Mouse (Mus musculus): ENCODE measurements at regions not wholly inside any gene's neighbourhood (a gene's known extent, or its start where the extent isn't known, plus 50 kb on each side); places are given as distances from the start of the nearest gene placed in this dataset.

DNA sequence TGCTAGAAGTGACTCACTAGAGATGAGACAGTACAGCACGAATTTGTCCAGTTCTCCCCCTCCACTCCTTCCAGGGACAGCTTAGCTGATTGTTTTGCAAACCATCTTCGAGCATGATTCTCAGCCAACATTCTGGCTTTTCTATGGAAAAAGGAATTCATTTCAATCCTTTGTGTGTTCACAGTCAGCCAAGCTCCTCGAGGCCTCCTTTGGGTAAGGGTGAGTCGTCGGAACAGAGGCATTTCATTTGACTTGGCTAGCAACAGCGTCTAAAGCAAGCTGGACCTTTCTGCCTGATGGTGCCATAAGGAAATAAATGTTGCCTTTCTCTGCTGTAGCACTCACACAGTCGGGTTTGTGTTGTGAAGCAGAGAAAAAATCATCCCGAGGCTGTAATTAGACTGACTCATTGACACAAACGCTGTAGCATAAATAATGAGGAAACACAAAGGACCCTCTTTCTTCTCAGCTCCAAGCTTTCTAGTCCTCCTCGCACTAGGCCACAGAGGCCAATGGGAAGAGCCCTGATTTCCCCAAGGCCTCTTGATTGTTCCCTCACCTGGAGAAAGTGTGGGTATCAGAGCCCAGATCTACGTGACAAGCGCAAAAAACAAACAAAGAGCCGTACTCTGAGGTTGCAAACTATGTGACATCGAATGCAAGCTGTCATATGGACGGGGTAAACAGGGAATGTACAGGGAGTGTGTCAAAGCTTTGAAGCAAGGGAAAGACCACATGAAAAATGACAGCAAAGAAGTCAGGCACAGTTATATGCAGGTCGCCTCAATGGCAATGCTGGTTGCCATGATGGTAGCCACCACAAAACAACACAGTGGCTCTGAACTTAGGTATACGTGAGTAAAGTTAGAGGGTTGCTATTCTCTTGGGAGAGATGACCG, 232.3 kb downstream of the Rnd3 start:
- DNase-seq, result peak; percentile 5

DNA sequence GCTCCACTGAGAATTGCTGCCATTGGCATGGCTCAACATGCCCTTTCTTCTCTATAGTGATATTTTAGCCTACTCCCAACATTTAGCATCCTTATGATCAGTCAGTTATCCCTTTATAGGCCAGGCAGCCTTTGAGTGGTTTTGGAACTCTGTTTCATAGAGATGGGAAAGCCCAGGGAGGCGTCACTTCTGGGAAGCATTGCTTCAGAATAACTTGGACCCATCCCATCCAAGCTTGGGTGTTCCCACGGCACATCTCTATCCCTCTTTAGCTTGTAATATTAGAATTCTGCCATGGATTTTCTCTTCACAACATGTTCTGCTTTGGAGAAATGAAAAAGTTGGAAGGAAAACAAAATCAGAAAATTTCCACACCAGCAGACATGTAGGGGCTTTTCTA, 233.8 kb downstream of the Rnd3 start:
- DNase-seq, result no peak

- no peak for DNase-seq
Measured at GRCm38 (mm10) chr2:50914176-50914575, 234.7 kb downstream of the Rnd3 start.

- no peak for DNase-seq
Measured at GRCm38 (mm10) chr2:50908762-50909161, 240.1 kb downstream of the Rnd3 start.

- DNase-seq, result no peak
Measured at GRCm38 (mm10) chr2:50902701-50903100, 246.2 kb downstream of the Rnd3 start.

DNA sequence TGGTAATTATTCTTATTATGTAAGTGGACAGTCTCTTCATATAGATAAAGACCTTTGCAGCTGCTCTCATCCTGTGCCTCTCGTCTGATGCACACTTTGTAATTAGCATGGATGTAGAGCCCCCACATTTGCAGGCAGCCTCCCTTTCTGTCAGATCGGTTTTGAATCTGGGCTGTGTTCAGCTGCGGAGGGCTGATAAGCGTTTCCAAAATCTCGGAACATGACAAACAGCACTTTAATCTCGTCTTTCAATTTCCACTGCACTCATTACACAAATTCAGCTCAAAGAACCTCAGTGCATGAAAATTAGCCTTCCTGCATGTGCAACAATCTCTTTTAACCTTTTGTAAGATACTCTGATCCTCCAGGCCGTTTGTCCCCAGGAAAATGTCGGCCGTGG, 246.7 kb downstream of the Rnd3 start:
- no peak for DNase-seq

DNA sequence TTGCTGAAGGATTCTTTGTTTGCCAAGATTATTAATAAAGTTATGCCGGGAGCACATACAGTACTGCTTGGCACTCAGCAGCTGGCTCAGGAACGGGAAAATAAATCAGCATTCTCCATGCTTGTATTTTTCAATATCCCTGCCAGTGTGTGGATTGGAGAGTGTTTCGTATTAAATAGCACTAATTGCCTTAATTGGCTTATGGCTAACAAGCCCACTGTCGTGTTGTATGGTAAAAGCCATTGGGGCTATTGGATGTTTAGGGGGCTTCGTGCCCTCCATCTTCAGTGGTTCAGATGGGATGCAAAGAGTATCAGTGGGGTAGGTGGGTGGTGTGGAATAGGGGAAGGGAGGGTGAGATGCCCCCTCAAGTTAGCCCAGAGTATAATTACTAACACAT, 259.9 kb downstream of the Rnd3 start:
- no peak for DNase-seq

DNA sequence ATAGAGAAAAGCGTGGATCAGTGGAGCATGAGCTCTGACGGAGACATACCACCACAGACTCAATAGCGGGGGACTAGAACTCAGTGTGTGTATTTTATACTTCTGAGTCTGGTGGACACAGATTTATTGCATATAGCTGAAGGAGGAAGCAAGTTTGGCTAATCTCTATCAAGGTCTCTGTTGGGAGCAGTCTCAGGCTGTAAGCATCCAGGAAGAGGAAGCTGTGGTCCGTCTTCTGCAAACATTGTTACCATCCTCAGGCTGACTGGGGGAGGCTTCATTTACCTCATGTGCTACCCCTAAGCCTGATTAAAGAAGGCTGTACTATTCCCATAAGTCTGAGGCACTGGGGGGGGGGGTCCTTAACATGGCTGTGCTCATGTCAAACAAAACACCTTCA, 261.0 kb downstream of the Rnd3 start:
- DNase-seq, result no peak

DNA sequence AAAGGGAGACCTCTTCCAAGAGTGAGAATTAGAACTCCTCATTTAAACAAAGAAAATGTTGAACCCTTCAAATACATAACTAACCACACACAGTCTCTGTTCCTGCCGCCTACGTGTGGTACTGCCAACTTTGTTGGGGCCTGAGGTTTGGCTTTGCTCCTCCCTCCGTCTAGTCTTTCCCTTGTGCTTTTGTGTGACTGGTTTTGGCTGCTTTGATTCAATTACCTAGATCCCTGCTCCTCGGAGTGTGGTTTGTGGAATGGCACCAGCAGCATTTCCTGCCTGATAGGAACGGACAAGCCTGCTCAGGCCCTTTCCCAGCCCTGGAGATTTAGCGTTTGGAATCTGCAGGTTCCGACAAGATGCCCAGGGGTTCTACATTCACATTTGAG, 263.0 kb downstream of the Rnd3 start:
- DNase-seq, result no peak

GRCm38 (mm10) chr2:50885280-50885923, 263.5 kb downstream of the Rnd3 start:
- no peak for DNase-seq

DNA sequence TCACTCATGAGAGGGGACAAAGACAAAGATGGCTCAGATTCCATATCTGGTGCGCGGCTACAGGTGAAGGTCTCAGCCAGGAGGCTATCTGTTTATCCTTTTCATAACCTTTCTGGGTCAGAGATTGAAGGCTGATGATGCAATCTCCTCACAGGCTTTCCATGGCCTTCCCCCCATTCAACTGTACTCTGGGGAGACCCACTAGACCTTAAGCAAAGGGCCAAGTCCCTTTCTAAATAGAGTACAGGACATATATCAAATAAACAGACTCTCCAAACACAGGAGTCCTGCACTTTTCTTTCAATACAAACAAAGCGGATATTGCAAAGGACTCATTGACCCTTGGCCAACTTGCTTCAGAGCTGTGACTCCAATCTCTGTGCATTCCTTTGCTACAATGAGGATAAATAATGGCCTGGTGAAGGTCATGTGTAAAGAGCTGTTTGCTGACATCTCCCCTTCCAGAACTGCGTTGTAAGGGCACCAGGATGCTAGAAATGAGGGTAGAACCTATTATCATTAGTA, 267.3 kb downstream of the Rnd3 start:
- DNase-seq, result no peak

GRCm38 (mm10) chr2:50880806-50881205, 268.1 kb downstream of the Rnd3 start:
- DNase-seq, result no peak

- DNase-seq, result no peak
Measured at GRCm38 (mm10) chr2:50877716-50878115, 271.2 kb downstream of the Rnd3 start.

GRCm38 (mm10) chr2:50875072-50875471, 273.8 kb downstream of the Rnd3 start:
- no peak for DNase-seq

GRCm38 (mm10) chr2:50853538-50854244, 295.2 kb downstream of the Rnd3 start:
- DNase-seq, result no peak

GRCm38 (mm10) chr2:50852413-50852919, 296.4 kb downstream of the Rnd3 start:
- no peak for DNase-seq

DNA sequence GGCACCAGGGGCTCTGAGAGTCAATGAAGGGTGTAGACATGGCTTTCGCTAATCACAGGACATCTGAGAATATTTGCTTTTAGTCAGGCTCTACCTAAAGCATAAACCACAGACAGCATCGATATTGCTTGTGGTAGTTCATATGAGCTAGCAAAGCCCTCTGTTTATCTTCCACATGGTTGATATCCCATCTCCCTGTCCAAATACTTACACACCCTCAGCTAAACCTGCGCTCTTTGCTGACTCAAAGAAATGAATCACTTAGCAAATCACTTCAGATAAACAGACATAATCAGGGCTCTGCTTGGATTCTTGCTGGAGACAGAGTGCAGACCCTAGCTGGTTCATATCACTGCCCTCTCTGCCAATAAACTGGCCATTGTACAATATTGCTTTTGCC, 298.8 kb downstream of the Rnd3 start:
- DNase-seq, result no peak

DNA sequence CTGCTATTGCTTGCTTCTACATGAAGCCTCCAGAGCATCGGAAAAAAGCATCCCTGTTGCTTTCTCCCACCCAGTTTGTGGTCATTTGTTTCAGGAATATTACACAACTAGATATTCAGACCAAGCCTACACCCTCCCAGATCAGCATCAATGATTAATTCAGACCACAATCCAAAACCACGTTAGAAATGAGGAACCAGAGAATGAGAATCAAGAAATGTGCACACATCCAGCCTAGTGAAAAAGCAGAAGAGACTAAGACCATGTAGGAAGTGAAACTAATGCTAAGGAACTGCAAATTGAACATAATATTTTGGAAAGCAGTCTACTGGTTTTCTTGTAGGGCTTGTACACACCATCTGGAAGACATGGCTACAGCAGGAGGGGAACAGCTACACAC, 307.0 kb downstream of the Rnd3 start:
- no peak for DNase-seq

GRCm38 (mm10) chr2:50835511-50836320, 313.2 kb downstream of the Rnd3 start:
- DNase-seq, result no peak

- no peak for DNase-seq
Measured at GRCm38 (mm10) chr2:50833791-50834190, 315.1 kb downstream of the Rnd3 start.

DNA sequence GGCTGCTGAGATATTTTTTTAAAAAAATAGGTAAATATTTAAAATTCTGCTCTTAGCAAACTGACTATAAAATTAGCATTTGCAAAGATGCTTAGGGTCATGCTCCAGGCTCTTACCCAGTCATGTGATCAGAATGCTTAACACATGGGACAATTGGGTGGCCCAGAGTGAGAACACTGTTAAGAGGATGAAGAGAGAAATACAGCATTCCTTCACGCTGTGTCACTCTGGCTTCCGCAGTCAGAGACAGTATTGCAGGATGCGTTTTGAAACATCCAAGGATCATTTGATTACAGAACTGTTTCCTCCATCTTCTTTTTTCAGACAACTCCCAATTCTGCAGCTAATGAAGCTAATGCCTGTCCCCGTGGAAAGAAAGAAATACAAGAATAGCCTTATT, 316.4 kb downstream of the Rnd3 start:
- no peak for DNase-seq

DNA sequence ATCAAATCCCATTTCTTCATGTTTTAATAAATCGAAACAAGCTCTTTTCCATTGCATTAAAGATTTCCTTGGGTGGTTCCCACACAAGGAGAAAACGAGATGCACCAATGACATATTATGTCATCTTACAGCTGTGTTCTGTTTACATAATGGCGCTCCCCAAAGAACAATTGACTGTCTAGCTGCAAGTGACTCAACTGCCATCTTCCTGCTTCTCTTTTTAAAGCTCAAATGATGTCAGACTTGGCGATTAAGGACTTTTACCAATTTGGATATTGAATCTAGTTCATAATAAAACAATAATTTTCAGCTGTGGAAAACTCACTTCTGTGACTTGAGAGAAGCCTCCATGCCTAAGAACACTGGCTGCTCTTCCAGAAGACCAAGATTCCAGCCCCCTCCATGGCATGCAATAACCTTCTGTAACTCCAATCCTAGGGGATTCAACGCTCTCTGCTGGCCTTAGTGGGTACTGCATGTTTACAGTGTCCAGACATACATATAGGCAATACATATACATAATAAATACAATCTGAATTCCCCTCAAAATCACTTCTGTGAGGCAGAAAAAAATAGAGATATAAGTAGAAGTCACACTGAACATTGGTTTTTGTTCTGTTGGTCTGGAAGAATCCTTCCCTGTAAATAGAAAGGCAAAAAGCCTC, 318.7 kb downstream of the Rnd3 start:
- DNase-seq, result no peak
